Mouse (Mus musculus) v-Abl transformed pro-B cells (cell line): ENCODE data around the gene Iqcn.

ENCODE experiments used
- in situ Hi-C, 2 experiments: fragments of 400-800 bp; cut with MboI; formaldehyde crosslinking; loops; one replicate each; pipeline ENCODE4 v1.15.1; 2025; ENCODE audit not compliant: unreplicated experiment in 2 of 2

Iqcn gene

DNA sequence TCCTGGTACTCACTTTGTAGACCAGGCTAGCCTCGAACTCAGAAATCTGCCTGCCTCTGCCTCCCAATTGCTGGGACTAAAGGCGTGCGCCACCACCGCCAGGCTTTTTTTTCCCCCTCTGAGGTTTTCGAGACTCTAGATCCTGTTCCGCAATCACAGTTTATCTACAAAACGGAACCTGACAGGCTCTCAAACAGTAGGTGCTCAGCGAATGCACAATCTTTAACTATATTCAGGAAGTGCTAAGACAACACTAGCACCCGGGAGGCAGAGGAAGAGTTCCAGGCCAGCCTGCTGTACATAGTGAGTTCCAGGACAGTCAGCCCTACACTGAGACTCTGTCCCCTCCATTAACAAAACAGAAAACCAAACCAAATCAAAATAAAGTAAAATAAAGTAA lies 62.1 kb downstream of the Iqcn start:
- in situ Hi-C loops: loop anchor here (5.0 kb wide), 2 partner anchors 37 to 77 kb away; no protein-coding TSS in a partner anchor

DNA sequence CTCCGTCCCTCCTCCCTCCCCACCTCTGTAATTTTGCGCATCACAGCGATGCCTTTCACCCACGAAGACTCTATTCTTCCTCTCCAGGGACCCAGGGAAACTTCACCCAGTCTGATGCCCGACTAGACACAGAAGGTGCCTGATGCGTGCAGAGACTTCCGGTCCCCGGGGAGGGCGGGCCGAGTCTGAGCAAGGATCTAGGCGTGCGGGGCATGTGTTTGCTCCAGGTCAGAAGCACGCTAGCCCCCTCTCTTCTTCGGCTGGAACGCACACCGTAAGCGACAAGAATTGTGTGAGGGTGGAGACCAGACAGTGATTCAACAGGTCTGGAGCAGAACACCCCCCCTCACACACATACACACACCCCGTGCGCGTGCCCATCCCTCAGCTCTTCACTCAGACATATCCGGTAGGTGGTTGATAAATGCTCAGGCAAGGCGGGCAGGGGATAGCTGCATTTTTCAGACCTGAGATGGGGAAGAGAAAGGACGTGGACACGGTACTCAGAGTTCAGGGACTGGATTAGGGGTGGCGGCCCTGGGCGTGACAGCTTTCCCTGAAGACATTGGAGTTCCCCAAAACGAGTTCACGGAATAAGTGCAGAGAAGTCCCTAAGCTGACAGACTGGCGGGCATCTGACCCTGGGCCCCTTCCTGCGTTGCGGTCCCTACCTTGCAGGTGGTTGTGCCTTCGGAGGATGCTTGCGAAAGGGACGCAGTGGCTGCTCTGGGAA lies 62.7 kb downstream of the Iqcn start:
- in situ Hi-C loops: loop anchor here (5.0 kb wide), 2 partner anchors 36 to 76 kb away; no protein-coding TSS in a partner anchor

DNA sequence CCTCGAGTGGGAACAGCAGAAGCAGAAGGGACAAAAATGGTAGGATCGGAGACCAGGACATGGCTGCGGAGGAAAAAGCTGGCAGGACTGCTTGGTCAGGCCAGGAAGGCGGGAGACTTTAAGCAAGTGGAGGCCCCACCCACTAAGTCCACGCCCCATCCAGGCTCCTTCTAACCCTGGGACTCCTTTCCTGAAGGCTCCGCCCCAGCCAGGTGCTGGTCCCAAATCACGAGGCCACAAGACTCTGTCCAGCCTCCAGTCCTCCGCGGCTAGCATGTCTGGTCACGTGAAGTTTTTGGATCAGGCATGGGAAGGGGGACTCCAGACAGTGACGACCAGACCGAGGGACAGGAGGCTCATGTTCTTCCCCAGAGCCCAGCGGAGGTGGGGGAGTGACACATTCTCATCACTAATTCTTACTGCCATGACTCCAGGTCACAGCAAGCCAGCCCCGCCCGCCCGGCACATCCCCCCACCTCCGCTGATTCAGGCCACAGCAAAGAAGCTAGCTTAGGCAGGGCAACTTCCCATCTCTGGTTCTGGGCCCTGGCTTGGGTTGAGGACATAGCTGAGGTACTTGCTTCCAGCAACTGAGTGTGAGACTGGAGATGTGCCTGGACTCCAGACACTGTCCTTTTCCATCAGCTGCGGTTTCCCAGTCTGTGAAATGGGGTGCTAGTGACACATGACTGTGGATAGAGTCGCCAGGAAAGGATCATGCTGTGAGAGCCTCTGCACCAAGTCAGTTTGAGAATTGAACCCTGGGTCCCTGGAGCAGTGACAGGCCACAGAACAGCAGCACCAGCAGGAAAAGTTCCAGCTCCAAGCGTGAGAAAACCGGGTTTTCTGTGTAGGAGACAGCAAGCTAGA lies 63.5 kb downstream of the Iqcn start:
- in situ Hi-C loops: loop anchor here (5.0 kb wide), 2 partner anchors 35 to 75 kb away; no protein-coding TSS in a partner anchor
